Mouse (Mus musculus) stomach, postnatal 0 days (tissue): Measurements from ENCODE around the gene Tbrg4.

Experiments used
- CTCF ChIP-seq: IDR thresholded peaks from 2 replicates; pipeline ENCODE4 v1.5.1; 2016; ENCODE audit warnings: antibody characterized with exemption, low read depth, mild to moderate bottlenecking, moderate library complexity
- EP300 ChIP-seq: optimal IDR thresholded peaks from 2 replicates; pipeline ENCODE3; 2016; ENCODE audit warnings: antibody characterized with exemption

- no peak for TF ChIP-seq EP300
- no peak for TF ChIP-seq CTCF
Observed at GRCm38 (mm10) chr11:6615250-6616205, 10.3 kb downstream of the Tbrg4 start.
